Comparison of ENCODE assay signal across 25 mouse cellular contexts in the genomic region with DNA sequence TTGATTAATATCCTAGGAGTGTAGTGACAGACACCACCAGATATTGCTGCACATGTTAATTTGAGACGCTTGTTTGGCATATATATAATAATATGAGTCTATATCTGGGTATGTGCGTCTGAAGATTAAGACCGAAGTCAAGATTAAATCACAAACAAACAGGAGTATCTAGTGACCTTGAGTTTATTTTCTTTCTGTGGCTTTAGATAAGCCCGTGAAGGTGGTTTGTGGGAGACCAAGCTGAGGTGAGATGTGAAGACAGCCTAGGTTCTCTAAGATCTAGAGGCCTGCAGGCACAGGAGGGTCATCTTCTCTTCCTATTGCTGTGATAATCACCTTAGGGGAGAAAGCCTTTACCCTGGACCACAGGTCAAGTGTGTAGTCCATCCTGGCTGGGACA. TPM values are rescaled to one million over a fixed set of nuclear protein-coding genes. Genes with fewer than 3 reads are reported as not detected.
DNase-seq lines count a peak whose midpoint lies in the region; ATAC-seq and TF ChIP-seq lines count a peak whose summit lies in the region.
"Had no signal": no experiment of that assay in that cellular context is flagged by ENCODE, and none has a peak within 500 bp of the region (broad histone marks: within the 10 kb centered on the region; RNA-seq: fewer than 3 reads in every experiment).

No protein-coding gene starts in this region.

- WGBS in liver, embryonic 11.5 days, result 37% methylated on average over 4 of the region's 4 CpGs
- WGBS in liver, embryonic 12.5 days (ENCODE audit: insufficient replicate concordance), result 13% methylated on average over 4 of the region's 4 CpGs
- WGBS in liver, postnatal 0 days (ENCODE audit: insufficient replicate concordance), result 48% methylated on average over 4 of the region's 4 CpGs

- H3K27me3 ChIP-seq in erythroblast, embryonic 14.5 days (ENCODE audit: control insufficient read depth), result no peaks in the 10 kb centered on the region
- no peaks in the 10 kb centered on the region for H3K27me3 ChIP-seq in liver, embryonic 11.5 days (replicated peaks; ENCODE audit: control insufficient read depth, insufficient read depth, low read length)
- no peaks in the 10 kb centered on the region for H3K27me3 ChIP-seq in liver, embryonic 12.5 days (replicated peaks)
- H3K27me3 ChIP-seq in liver, postnatal 0 days (ENCODE audit: insufficient read depth, low read length), result no peaks in the 10 kb centered on the region
- H3K27me3 ChIP-seq: embryonic facial prominence, embryonic 12.5 days; hindbrain, embryonic 12.5 days; limb, embryonic 15.5 days; lung, embryonic 15.5 days; midbrain, embryonic 13.5 days; neural tube, embryonic 13.5 days had no signal

- no peak overlapping the region for H3K27ac ChIP-seq in liver, embryonic 11.5 days (ENCODE audit: low read depth, low read length)
- peak overlapping the region; percentile 93 for H3K27ac ChIP-seq in liver, embryonic 12.5 days
- no peak overlapping the region for H3K27ac ChIP-seq in liver, postnatal 0 days (ENCODE audit: low read depth)
- H3K27ac ChIP-seq: embryonic facial prominence, embryonic 12.5 days; hindbrain, embryonic 12.5 days; limb, embryonic 10.5 days; limb, embryonic 15.5 days; lung, embryonic 15.5 days; midbrain, embryonic 13.5 days; neural tube, embryonic 13.5 days had no signal

- no peaks in the 10 kb centered on the region for H3K9me3 ChIP-seq in erythroblast, embryonic 14.5 days (ENCODE audit: control insufficient read depth, low read length)
- H3K9me3 ChIP-seq in liver, embryonic 11.5 days (ENCODE audit: control insufficient read depth, low read length), result no peaks in the 10 kb centered on the region
- H3K9me3 ChIP-seq in liver, embryonic 12.5 days (replicated peaks), result no peaks in the 10 kb centered on the region
- no peaks in the 10 kb centered on the region for H3K9me3 ChIP-seq in liver, postnatal 0 days (ENCODE audit: low read length)
- H3K9me3 ChIP-seq: embryonic facial prominence, embryonic 12.5 days; hindbrain, embryonic 12.5 days; limb, embryonic 10.5 days; limb, embryonic 15.5 days; lung, embryonic 15.5 days; midbrain, embryonic 13.5 days; neural tube, embryonic 13.5 days had no signal

- no peak for ATAC-seq in erythroblast, adult 5-6 weeks (replicated peaks; ENCODE audit: low FRiP score, poor library complexity, severe bottlenecking)
- ATAC-seq in liver, embryonic 11.5 days (replicated peaks; ENCODE audit: low FRiP score), result no peak
- ATAC-seq in liver, embryonic 12.5 days, result no peak
- ATAC-seq in liver, postnatal 0 days, result no peak
- ATAC-seq: forebrain, postnatal 0 days; intestine, embryonic 16.5 days had no signal

- peak overlapping the region; percentile 44 for H3K4me2 ChIP-seq in liver, embryonic 11.5 days
- peak overlapping the region; percentile 73 for H3K4me2 ChIP-seq in liver, embryonic 12.5 days
- H3K4me2 ChIP-seq in liver, postnatal 0 days (ENCODE audit: low read depth, low read length), result peak overlapping the region; percentile 75; the same call in 1 of the 2 replicates
- H3K4me2 ChIP-seq: embryonic facial prominence, embryonic 12.5 days; hindbrain, embryonic 12.5 days; limb, embryonic 15.5 days; lung, embryonic 15.5 days; midbrain, embryonic 13.5 days; neural tube, embryonic 13.5 days had no signal

- peaks cover 95% of the 10 kb centered on the region for H3K4me1 ChIP-seq in erythroblast, embryonic 14.5 days (ENCODE audit: control insufficient read depth)
- peaks cover 78% of the 10 kb centered on the region for H3K4me1 ChIP-seq in liver, embryonic 11.5 days (replicated peaks; ENCODE audit: control insufficient read depth, insufficient read depth, low read length)
- peaks cover 100% of the 10 kb centered on the region for H3K4me1 ChIP-seq in liver, embryonic 12.5 days
- peaks cover 84% of the 10 kb centered on the region for H3K4me1 ChIP-seq in liver, postnatal 0 days (ENCODE audit: insufficient read depth)

- peaks cover 48% of the 10 kb centered on the region for H3K36me3 ChIP-seq in erythroblast, embryonic 14.5 days (ENCODE audit: control insufficient read depth)
- H3K36me3 ChIP-seq in liver, embryonic 11.5 days (ENCODE audit: control insufficient read depth, insufficient read depth, low read length), result no peaks in the 10 kb centered on the region
- no peaks in the 10 kb centered on the region for H3K36me3 ChIP-seq in liver, embryonic 12.5 days
- no peaks in the 10 kb centered on the region; the same call in 1 of the 2 replicates for H3K36me3 ChIP-seq in liver, postnatal 0 days (replicated peaks; ENCODE audit: insufficient read depth, low read length)
- H3K36me3 ChIP-seq: embryonic facial prominence, embryonic 12.5 days; hindbrain, embryonic 12.5 days; limb, embryonic 10.5 days; limb, embryonic 15.5 days; lung, embryonic 15.5 days; midbrain, embryonic 13.5 days; neural tube, embryonic 13.5 days had no signal

- peak overlapping the region; percentile 34; the same call in 1 of the 2 replicates for H3K9ac ChIP-seq in liver, embryonic 11.5 days (ENCODE audit: low read depth, low read length)
- peak overlapping the region; percentile 56 for H3K9ac ChIP-seq in liver, embryonic 12.5 days
- no peak overlapping the region for H3K9ac ChIP-seq in liver, postnatal 0 days (replicated peaks)
- H3K9ac ChIP-seq: embryonic facial prominence, embryonic 12.5 days; forebrain, postnatal 0 days; hindbrain, embryonic 12.5 days; limb, embryonic 15.5 days; lung, embryonic 15.5 days; midbrain, embryonic 13.5 days; neural tube, embryonic 13.5 days had no signal

- no peak for DNase-seq in liver, embryonic 11.5 days (ENCODE audit: low spot score)
- no peak for DNase-seq in liver
- no peak for DNase-seq in liver, postnatal 0 days
- DNase-seq in frontal cortex, adult 2 months (ENCODE audit: extremely low spot score in 1 of 2, low spot score in 1 of 2), result no peak
- DNase-seq in adrenal gland, adult 18-20 months (ENCODE audit: low spot score in 2 of 2), result no peak
- DNase-seq: adrenal gland, postnatal 14 days; cerebellum, adult 11 months; cerebellum, adult 9-10 months; cerebellum, postnatal 36 days; forebrain, postnatal 0 days; gastrocnemius, postnatal 14 days; kidney, adult 8-10 months; kidney, postnatal 10 days; layer of hippocampus, adult 9-11 months had no signal

- no peak for TF ChIP-seq CTCF in liver, postnatal 0 days (IDR thresholded peaks at IDR 0.05; ENCODE audit: low read depth)

- TF ChIP-seq EP300 in liver, postnatal 0 days (IDR thresholded peaks at IDR 0.05; ENCODE audit: low read depth), result no peak

- H3K4me3 ChIP-seq in erythroblast, embryonic 14.5 days (replicated peaks), result peak overlapping the region; percentile 45
- no peak overlapping the region for H3K4me3 ChIP-seq in liver, embryonic 11.5 days (ENCODE audit: low read depth, low read length)
- H3K4me3 ChIP-seq in liver, embryonic 12.5 days, result peak overlapping the region; percentile 5; the same call in 1 of the 2 replicates
- no peak overlapping the region for H3K4me3 ChIP-seq in liver, postnatal 0 days (ENCODE audit: low read depth, low read length)
- H3K4me3 ChIP-seq: embryonic facial prominence, embryonic 12.5 days; hindbrain, embryonic 12.5 days; limb, embryonic 10.5 days; limb, embryonic 15.5 days; lung, embryonic 15.5 days; midbrain, embryonic 13.5 days; neural tube, embryonic 13.5 days had no signal

RNA-seq across cellular contexts. Expression of gene Bach1, which starts 8.6 kb away (rescaled TPM):
- polyA plus RNA-seq in erythroblast, embryonic 14.5 days (2012), result 0.73 and 0.85 TPM in 2 replicates
- 25.7 and 53.4 TPM in 2 replicates for total RNA-seq in erythroblast, adult 5-6 weeks (2015; ENCODE audit: low replicate concordance)
- 57.3 and 58.4 TPM in 2 replicates for total RNA-seq in erythroblast, adult 5-6 weeks (2017; ENCODE audit: low replicate concordance)
- polyA plus RNA-seq in liver, embryonic 11.5 days (2014; fragmentation: Nextera tagmentation; extraction: Ambion mirVana), result 10.6 and 11.1 TPM in 2 replicates
- 8.8 and 10.6 TPM in 2 replicates for polyA plus RNA-seq in liver, embryonic 12.5 days (2016; fragmentation: Nextera tagmentation; extraction: Ambion mirVana)
- polyA plus RNA-seq in liver, postnatal 0 days (2015; fragmentation: Nextera tagmentation; extraction: Ambion mirVana), result 5.4 and 5.9 TPM in 2 replicates
- polyA plus RNA-seq in frontal cortex, adult 2 months (2012; rRNA removed), result 8.3 and 9.5 TPM in 2 replicates
- total RNA-seq in adrenal gland, adult 18-20 months (2021), result 10 to 100 TPM; 16.5 to 22.3 TPM

Comparison
In these comparisons a context has a peak if more than half of its experiments do, and no peak if none do; other contexts are left out.
1. H3K4me3 ChIP-seq: peak in erythroblast, embryonic 14.5 days (single experiment) and liver, embryonic 12.5 days (single experiment); none in liver, embryonic 11.5 days (single experiment) and liver, postnatal 0 days (single experiment).
2. Peak in every context shown above with its lines, with median percentiles within 50 percentile points of each other: H3K4me2 ChIP-seq.